Mouse (Mus musculus): Measurements from ENCODE around the gene Clstn1.

DNA sequence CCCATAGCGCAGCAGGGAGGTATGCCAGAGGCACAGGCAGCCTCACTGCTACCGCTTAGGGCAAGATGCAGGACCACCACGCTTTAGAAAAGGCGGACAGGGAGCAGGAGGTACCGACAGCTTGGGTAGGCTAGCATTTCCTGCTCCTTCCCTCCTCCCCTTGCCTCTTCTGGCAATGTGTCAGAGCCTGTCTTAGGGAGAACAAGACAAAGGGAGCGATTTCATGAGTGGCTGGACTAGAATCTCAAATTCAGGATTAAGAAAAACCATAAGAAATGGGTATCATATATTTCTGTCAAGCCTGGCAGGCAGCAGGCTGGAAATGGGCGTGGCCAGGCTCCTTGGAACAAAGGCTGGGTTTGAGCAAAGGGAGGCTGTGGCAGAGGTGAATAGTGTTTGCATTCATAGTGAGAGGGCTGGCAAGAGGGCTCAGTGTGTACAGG lies 23.3 kb upstream of the Clstn1 start:
- TF ChIP-seq TAL1 (IDR thresholded peaks at IDR 0.05; ENCODE audit: low read length) (no peak), GATA1 (IDR thresholded peaks at IDR 0.05; ENCODE audit: low read length) (no peak)
